Comparison of ENCODE assay signal across 19 mouse cellular contexts in genomic region chr3:149160833-149161232, GRCm38 (mm10).
"Had no signal": no experiment of that assay in that cellular context is flagged by ENCODE, and none has a peak within 500 bp of the region (broad histone marks: within the 10 kb centered on the region; RNA-seq: fewer than 3 reads in every experiment).

No protein-coding gene starts in this region.

- DNase-seq: kidney, adult 2 months; kidney, postnatal 25 days; layer of hippocampus, postnatal 36 days; liver, postnatal 0 days; lung, embryonic 14.5 days; right cerebral cortex, postnatal 14 days; spleen, adult 18-20 months; thymus, adult 18-20 months; thymus, postnatal 36 days had no signal

- H3K27ac ChIP-seq: kidney, postnatal 0 days; left cerebral cortex, adult 2 months; limb, embryonic 12.5 days; limb, embryonic 15.5 days; liver, embryonic 14.5 days; macrophage; midbrain, embryonic 13.5 days; stomach, embryonic 15.5 days had no signal

- H3K36me3 ChIP-seq: limb, embryonic 12.5 days; limb, embryonic 15.5 days; midbrain, embryonic 13.5 days; stomach, embryonic 15.5 days had no signal

- ATAC-seq: liver, postnatal 0 days; lung, postnatal 0 days; midbrain, embryonic 13.5 days had no signal

- H3K9ac ChIP-seq: limb, embryonic 12.5 days; limb, embryonic 15.5 days; liver, embryonic 14.5 days; liver, postnatal 0 days; lung, embryonic 14.5 days; midbrain, embryonic 13.5 days; stomach, embryonic 15.5 days had no signal

- H3K4me2 ChIP-seq: limb, embryonic 12.5 days; limb, embryonic 15.5 days; liver, embryonic 11.5 days; lung, embryonic 14.5 days; midbrain, embryonic 13.5 days; stomach, embryonic 15.5 days had no signal

- H3K9me3 ChIP-seq: limb, embryonic 12.5 days; limb, embryonic 15.5 days; midbrain, embryonic 13.5 days; stomach, embryonic 15.5 days had no signal

- H3K4me1 ChIP-seq: limb, embryonic 12.5 days; limb, embryonic 15.5 days; midbrain, embryonic 13.5 days; stomach, embryonic 15.5 days had no signal

- H3K4me3 ChIP-seq: left cerebral cortex, adult 2 months; limb, embryonic 12.5 days; limb, embryonic 15.5 days; midbrain, embryonic 13.5 days; stomach, embryonic 15.5 days had no signal

- H3K27me3 ChIP-seq: limb, embryonic 15.5 days; midbrain, embryonic 13.5 days; stomach, embryonic 15.5 days had no signal
